Mouse (Mus musculus) forebrain, embryonic 16.5 days (tissue): ENCODE data around the gene Sav1. TPM values are rescaled to one million over a fixed set of nuclear protein-coding genes. Genes with fewer than 3 reads are reported as not detected.

ENCODE experiments used
- ATAC-seq: fragments of 200-750 bp; cut with Nextera tagmentation; 2 replicates; pipeline ENCODE4 v1.8.0; 2017; ENCODE audit warnings: mild to moderate bottlenecking, moderate library complexity
- H3K27ac ChIP-seq: fragments of 300-500 bp; sonication (generic); 2 replicates; pipeline ENCODE4 v1.5.1; 2014; ENCODE audit warnings: low read length, control low read depth
- H3K27me3 ChIP-seq: fragments of 300-500 bp; sonication (generic); replicated peaks from 2 replicates; pipeline ENCODE4 v1.6.1; 2014; ENCODE audit warnings: low read length; ENCODE audit not compliant: control insufficient read depth, insufficient read depth
- H3K36me3 ChIP-seq: fragments of 300-500 bp; sonication (generic); 2 replicates; pipeline ENCODE4 v1.6.1; 2014; ENCODE audit not compliant: control insufficient read depth, insufficient read depth
- H3K4me1 ChIP-seq: fragments of 300-500 bp; sonication (generic); replicated peaks from 2 replicates; pipeline ENCODE4 v1.6.1; 2014; ENCODE audit warnings: low read length; ENCODE audit not compliant: control insufficient read depth, insufficient read depth
- H3K4me2 ChIP-seq: fragments of 300-500 bp; sonication (generic); 2 replicates; pipeline ENCODE4 v1.6.1; 2014; ENCODE audit warnings: mild to moderate bottlenecking, low read length, control low read depth
- H3K4me3 ChIP-seq: fragments of 300-500 bp; sonication (generic); replicated peaks from 2 replicates; pipeline ENCODE4 v1.5.1; 2014; ENCODE audit warnings: mild to moderate bottlenecking, low read length, control low read depth
- H3K9ac ChIP-seq: fragments of 300-500 bp; sonication (generic); replicated peaks from 2 replicates; pipeline ENCODE4 v1.6.1; 2014; ENCODE audit warnings: low read depth, low read length, control low read depth
- H3K9me3 ChIP-seq: fragments of 300-500 bp; sonication (generic); 2 replicates; pipeline ENCODE4 v1.6.1; 2016; ENCODE audit warnings: low read length; ENCODE audit not compliant: control insufficient read depth
- WGBS: fragments of 180-500 bp; shearing (Covaris S2); extraction: QIAGEN DNeasy Blood & Tissue Kit; methylation state at CpG from one replicate; pipeline ENCODE4 v1.1.7; 2014; 5-methylcytosine and 5-hydroxymethylcytosine counted together
- polyA plus RNA-seq: library from polyadenylated mRNA; unstranded; fragments of >200 nt; fragmentation: Nextera tagmentation; extraction: Ambion mirVana; gene quantifications from 2 replicates; pipeline ENCODE4 v1.2.1, GENCODE M21; 2015

The Sav1 gene
- polyA plus RNA-seq, 1 experiment from 2014 or later: 1.7 TPM

DNA sequence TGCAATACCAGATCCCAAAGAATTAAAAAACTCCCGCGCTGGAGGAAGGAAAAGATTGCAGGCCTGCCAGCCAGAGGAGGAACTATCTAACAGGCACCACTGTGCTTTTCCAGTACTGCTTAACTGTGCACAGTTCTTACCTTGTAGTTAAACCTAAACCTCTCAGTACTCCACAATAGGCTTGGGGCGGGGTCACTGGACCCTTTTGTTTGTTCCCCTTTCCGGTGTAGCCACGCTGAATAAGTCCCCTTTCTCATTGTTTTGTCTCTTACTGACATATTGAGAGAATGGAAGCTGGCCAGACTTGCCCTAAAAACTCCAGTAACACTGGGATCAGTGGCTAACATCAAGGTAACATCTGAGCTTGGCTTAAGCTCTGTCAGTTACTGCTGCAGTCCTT, 49.1 kb downstream of the Sav1 start:
- Histone ChIP-seq H3K27me3 (no peaks in the 10 kb centered on the region), H3K9ac (no peak overlapping the region), H3K4me3 (no peak overlapping the region), H3K4me2 (no peak overlapping the region), H3K9me3 (no peaks in the 10 kb centered on the region), H3K4me1 (no peaks in the 10 kb centered on the region), H3K27ac (no peak overlapping the region), H3K36me3 (peaks cover 23% of the 10 kb centered on the region)
- 28% methylated on average over 5 of the region's 5 CpGs for WGBS
- ATAC-seq: no peak

DNA sequence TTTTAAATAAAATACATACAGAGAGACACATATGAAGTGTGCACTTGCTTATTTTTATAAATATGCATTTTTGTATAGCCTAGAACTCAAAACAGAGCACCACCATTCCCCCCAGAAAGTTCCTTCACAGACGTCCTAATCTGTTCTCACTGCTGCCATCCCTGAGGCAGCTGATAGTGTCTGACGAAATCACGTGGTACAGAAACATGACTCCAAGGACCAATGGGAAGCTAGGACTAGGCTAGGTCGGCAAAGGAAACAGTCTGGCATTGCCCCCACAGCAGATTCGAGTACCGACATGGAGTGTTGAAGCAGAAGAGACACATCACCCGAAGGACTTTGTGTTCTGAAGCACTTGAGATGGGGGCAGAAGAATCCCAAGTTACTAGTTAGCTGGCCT, 60.1 kb downstream of the Sav1 start:
- Histone ChIP-seq H3K4me1 (no peaks in the 10 kb centered on the region), H3K4me3 (no peak overlapping the region), H3K27me3 (no peaks in the 10 kb centered on the region), H3K4me2 (no peak overlapping the region), H3K9ac (no peak overlapping the region), H3K9me3 (no peaks in the 10 kb centered on the region), H3K27ac (no peak overlapping the region), H3K36me3 (peaks cover 5% of the 10 kb centered on the region; the same call in 1 of the 2 replicates)
- 59% methylated on average over 7 of the region's 7 CpGs for WGBS
- no peak for ATAC-seq

GRCm38 (mm10) chr12:69924012-69924411, 62.8 kb downstream of the Sav1 start:
- Histone ChIP-seq H3K4me3 (no peak overlapping the region), H3K36me3 (peaks cover 5% of the 10 kb centered on the region; the same call in 1 of the 2 replicates), H3K4me2 (no peak overlapping the region), H3K9me3 (no peaks in the 10 kb centered on the region), H3K27me3 (no peaks in the 10 kb centered on the region), H3K27ac (no peak overlapping the region), H3K4me1 (no peaks in the 10 kb centered on the region), H3K9ac (no peak overlapping the region)
- WGBS: 11% methylated on average over 5 of the region's 5 CpGs
- peak; percentile 52; the same call in 1 of the 2 replicates for ATAC-seq

DNA sequence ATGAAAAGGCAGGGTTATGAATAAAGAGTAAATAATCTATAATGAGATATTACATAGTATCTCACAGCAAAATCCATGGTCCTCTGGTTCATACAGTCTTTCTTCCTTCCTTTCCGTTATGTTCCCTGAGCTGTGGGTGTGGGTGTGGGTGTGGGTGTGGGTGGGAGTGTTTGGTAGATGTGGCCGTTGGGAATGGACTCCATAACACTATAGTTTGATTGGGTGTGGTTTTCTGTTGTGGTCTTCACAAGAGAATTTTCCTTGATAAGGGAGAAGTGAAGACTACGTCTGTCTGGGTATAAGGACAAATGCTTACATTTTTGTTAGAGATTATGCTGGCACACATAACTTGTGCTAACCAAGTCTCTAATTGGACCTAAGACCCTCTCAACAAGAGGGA, 63.2 kb downstream of the Sav1 start:
- H3K4me3 ChIP-seq: no peak overlapping the region
- no peak overlapping the region for H3K27ac ChIP-seq
- ATAC-seq: no peak
- H3K9ac ChIP-seq: no peak overlapping the region
- H3K4me1 ChIP-seq: no peaks in the 10 kb centered on the region
- peaks cover 5% of the 10 kb centered on the region; the same call in 1 of the 2 replicates for H3K36me3 ChIP-seq
- H3K9me3 ChIP-seq: no peaks in the 10 kb centered on the region
- no peaks in the 10 kb centered on the region for H3K27me3 ChIP-seq
- WGBS: 71% methylated on average over 3 of the region's 3 CpGs
- no peak overlapping the region for H3K4me2 ChIP-seq

DNA sequence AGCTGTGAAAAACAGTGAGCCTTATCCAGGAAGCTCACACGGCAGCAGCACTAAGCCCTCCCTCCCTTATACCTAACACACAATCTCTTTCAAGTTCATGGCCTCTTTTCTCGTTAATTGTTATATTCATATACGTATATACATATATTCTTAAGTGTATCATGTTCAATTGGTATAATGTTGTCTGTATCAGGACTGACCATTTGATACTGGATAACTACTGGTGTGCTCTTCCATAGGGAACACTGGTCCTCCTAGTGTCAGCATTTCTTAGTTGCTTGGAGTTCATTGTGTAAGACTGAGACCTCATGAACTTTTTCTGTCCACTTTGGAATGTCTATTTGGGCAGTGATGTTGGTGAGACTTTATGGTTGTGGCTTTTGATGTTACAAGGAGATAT, 63.7 kb downstream of the Sav1 start:
- Histone ChIP-seq H3K27ac (no peak overlapping the region), H3K4me3 (no peak overlapping the region), H3K9ac (no peak overlapping the region), H3K27me3 (no peaks in the 10 kb centered on the region), H3K36me3 (peaks cover 5% of the 10 kb centered on the region; the same call in 1 of the 2 replicates), H3K4me2 (no peak overlapping the region), H3K4me1 (no peaks in the 10 kb centered on the region), H3K9me3 (no peaks in the 10 kb centered on the region)
- WGBS: 84% methylated on average over 3 of the region's 3 CpGs
- no peak for ATAC-seq

DNA sequence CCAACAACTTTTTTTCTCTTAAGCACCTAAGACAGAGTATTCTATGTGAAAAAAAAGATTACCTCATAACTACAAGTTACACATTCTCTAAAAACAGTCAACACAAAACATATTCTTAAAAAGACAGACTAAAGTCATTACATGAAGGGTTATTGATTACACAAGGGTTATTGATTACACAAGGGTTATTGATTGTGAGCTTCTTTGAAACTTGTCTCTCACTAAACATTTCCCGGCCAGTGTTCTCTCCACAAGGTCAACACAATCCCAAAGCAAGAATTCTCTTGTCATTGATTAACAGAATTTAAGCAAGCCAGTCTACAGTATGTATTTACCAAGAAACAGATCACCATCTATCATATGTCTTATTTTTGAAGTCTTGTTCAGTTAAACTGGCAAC, 64.7 kb downstream of the Sav1 start:
- WGBS: 91% methylated on average over 1 of the region's 1 CpGs
- Histone ChIP-seq H3K36me3 (peaks cover 5% of the 10 kb centered on the region; the same call in 1 of the 2 replicates), H3K4me3 (no peak overlapping the region), H3K4me2 (no peak overlapping the region), H3K9ac (no peak overlapping the region), H3K27me3 (no peaks in the 10 kb centered on the region), H3K9me3 (no peaks in the 10 kb centered on the region), H3K4me1 (no peaks in the 10 kb centered on the region), H3K27ac (no peak overlapping the region)
- no peak for ATAC-seq

DNA sequence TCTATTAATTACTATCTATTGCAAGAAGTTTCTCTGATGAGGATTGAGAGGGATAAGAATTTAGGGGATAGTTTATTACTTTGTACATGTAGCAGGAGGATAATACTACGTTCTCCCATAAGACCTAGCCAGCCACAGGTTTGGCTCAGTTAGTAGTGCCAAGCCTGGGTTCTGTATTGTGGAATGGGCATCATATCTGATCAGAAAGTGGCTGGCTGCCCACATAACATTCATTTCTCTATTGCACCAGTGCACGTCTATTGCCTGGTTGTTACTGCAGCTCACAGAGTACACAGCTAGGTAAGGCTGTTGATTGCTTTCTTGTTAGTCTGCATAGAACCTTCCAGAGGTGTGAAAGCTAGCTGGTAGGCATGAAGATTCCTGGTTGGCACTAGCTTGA, 68.9 kb downstream of the Sav1 start:
- ATAC-seq: no peak

More for the DNA sequence above, 68.9 kb downstream of the Sav1 start:
- Histone ChIP-seq H3K4me2 (no peak overlapping the region), H3K4me3 (no peak overlapping the region), H3K27me3 (no peaks in the 10 kb centered on the region), H3K4me1 (no peaks in the 10 kb centered on the region), H3K36me3 (no peaks in the 10 kb centered on the region), H3K27ac (no peak overlapping the region), H3K9ac (no peak overlapping the region), H3K9me3 (no peaks in the 10 kb centered on the region)
- 85% methylated on average over 2 of the region's 2 CpGs for WGBS

Other genes with a start within 250 kb of the Sav1 start
- gene Cdkl1, start 195.7 kb downstream of the Sav1 start, polyA plus RNA-seq: 4.9 and 6.9 TPM in 2 replicates
- 122 and 124 TPM in 2 replicates for gene Atl1, start 94.4 kb downstream of the Sav1 start, polyA plus RNA-seq
- 34.5 and 38.1 TPM in 2 replicates for gene Map4k5, start 93.8 kb downstream of the Sav1 start, polyA plus RNA-seq
- 40.2 and 45.3 TPM in 2 replicates for gene Nin, start 126.7 kb upstream of the Sav1 start, polyA plus RNA-seq
- not detected in 2 replicates for gene Abhd12b, start 167.1 kb upstream of the Sav1 start, polyA plus RNA-seq
- gene Pygl, start 244.5 kb upstream of the Sav1 start, polyA plus RNA-seq: 5.1 and 7.0 TPM in 2 replicates